Mouse (Mus musculus) spleen, adult 2 months (tissue): ENCODE measurements at regions not wholly inside any gene's neighbourhood (a gene's known extent, or its start where the extent isn't known, plus 50 kb on each side); places are given as distances from the start of the nearest gene placed in this dataset.

Experiments used
- DNase-seq, 2 experiments: peaks; one replicate each; pipeline versions ENCODE4 v3.0.0 to v3.0.0-alpha.2; 2012 to 2021; ENCODE audit warnings: low spot score in 2 of 2, low read depth in 1 of 2
- H3K27ac ChIP-seq: fragments of 200-500 bp; 2 replicates; pipeline ENCODE4 v1.5.1; 2012; ENCODE audit warnings: low read length, inconsistent platforms; ENCODE audit not compliant: insufficient read depth
- H3K27me3 ChIP-seq: fragments of 200-500 bp; 2 replicates; pipeline ENCODE4 v1.6.1; 2012; ENCODE audit warnings: mild to moderate bottlenecking, moderate library complexity, low read length, inconsistent platforms; ENCODE audit not compliant: control insufficient read depth, insufficient read depth
- H3K36me3 ChIP-seq: fragments of 200-500 bp; 2 replicates; pipeline ENCODE4 v1.6.1; 2012; ENCODE audit warnings: mild to moderate bottlenecking, low read length, inconsistent platforms; ENCODE audit not compliant: control insufficient read depth, insufficient read depth
- H3K4me1 ChIP-seq: fragments of 200-500 bp; 2 replicates; pipeline ENCODE4 v1.6.1; 2011; ENCODE audit warnings: inconsistent platforms; ENCODE audit not compliant: control insufficient read depth, insufficient read depth, insufficient read length
- H3K4me3 ChIP-seq: fragments of 200-500 bp; 2 replicates; pipeline ENCODE4 v1.5.1; 2011; ENCODE audit warnings: mild to moderate bottlenecking, inconsistent platforms; ENCODE audit not compliant: insufficient read depth, insufficient read length; ENCODE audit errors: extremely low read depth
- CTCF ChIP-seq: fragments of 200-500 bp; IDR thresholded peaks from 2 replicates; pipeline ENCODE4 v1.5.1; 2011; ENCODE audit warnings: mild to moderate bottlenecking, inconsistent platforms; ENCODE audit not compliant: insufficient read depth, insufficient read length, insufficient replicate concordance; ENCODE audit errors: extremely low read depth
- POLR2A ChIP-seq: fragments of 200-500 bp; IDR thresholded peaks from 2 replicates; pipeline ENCODE4 v1.6.1; 2011; ENCODE audit warnings: low read depth, low read length, inconsistent platforms
- whole genome bisulfite sequencing: fragments of 180-500 bp; shearing (Covaris S2); methylation state at CpG from one replicate; pipeline ENCODE4 v1.1.7; 2018; 5-methylcytosine and 5-hydroxymethylcytosine counted together

DNA sequence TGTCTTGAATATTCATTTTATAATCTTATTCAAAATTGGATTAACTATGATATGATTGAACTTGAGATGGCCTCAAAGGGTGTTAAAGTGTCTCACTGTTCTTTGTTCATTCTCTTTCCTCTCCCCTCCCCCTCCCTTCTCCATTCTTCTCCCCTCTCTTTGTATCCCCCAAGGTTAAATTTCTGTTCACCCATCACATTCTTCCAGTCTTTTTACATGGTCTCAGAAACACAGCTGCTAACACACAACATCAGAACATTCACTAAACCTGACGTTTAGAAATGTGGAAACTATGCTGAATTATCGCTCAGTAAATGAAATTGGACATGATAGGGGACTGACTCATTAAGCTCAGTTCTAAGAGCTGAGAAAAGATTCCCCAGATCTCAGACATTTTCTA lies 60.6 kb upstream of the Nabp1 start:
- Histone ChIP-seq H3K27ac (no peak overlapping the region), H3K4me1 (peaks cover 4% of the 10 kb centered on the region; the same call in 1 of the 2 replicates), H3K36me3 (no peaks in the 10 kb centered on the region), H3K4me3 (no peak overlapping the region), H3K27me3 (no peaks in the 10 kb centered on the region)
- WGBS = 82% methylated on average over 2 of the region's 2 CpGs
- no peak for DNase-seq
- TF ChIP-seq POLR2A (no peak), CTCF (no peak)

DNA sequence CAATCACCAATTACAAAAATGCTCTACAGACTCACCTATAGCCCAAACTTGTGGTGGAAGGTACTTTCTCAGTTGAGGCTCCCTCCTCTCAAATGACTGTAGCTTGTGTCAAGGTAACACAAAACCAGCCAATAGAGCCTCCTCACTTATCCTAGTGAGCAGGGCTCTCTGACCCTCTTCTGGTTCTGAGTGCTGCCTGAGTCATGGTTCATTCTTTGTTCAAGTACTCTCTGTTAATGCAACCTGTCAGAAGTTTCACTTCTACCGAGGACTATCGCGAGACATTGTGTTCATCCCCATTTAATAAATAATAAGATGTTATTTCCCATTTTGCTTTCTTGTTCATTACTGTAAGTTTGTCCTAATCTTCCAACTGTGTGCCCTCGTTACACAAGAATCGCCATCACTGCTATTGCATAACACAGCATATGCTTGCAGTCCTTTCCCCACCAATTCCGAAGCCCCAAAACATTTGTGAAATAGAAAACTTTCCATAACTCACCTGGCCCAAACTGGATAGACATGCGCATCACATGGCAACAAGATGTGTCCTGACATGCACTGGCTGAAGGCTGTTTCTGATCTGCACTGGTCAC lies 59.6 kb upstream of the Nabp1 start:
- Histone ChIP-seq H3K4me3 (no peak overlapping the region), H3K27me3 (no peaks in the 10 kb centered on the region), H3K27ac (no peak overlapping the region), H3K36me3 (no peaks in the 10 kb centered on the region), H3K4me1 (peaks cover 4% of the 10 kb centered on the region; the same call in 1 of the 2 replicates)
- TF ChIP-seq POLR2A = no peak
- TF ChIP-seq CTCF = no peak
- 85% methylated on average over 7 of the region's 7 CpGs for WGBS
- DNase-seq = no peak

DNA sequence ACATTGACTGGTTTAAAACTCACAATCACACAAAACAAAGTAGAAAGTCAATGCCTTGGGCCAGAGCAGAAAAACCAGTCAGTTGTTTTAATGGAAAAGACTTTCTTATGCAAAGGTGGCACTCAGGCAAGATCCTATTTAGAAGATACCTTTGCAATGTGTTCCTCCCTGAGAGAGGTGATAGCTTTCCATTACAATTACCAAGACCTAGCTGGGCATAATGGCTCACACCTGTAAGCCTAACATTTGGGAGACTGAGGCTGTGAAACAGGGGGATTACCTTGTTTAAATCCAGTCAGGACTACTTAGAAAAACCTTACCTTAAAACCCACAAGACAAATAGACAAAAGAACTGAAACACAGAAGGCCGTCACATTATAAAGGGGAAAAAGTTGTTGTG lies 57.9 kb upstream of the Nabp1 start:
- 85% methylated on average over 1 of the region's 1 CpGs for WGBS
- H3K27me3 ChIP-seq = no peaks in the 10 kb centered on the region
- peaks cover 4% of the 10 kb centered on the region; the same call in 1 of the 2 replicates for H3K4me1 ChIP-seq
- no peak overlapping the region for H3K27ac ChIP-seq
- TF ChIP-seq POLR2A (no peak), CTCF (no peak)
- no peak for DNase-seq
- H3K4me3 ChIP-seq = no peak overlapping the region
- no peaks in the 10 kb centered on the region for H3K36me3 ChIP-seq

DNA sequence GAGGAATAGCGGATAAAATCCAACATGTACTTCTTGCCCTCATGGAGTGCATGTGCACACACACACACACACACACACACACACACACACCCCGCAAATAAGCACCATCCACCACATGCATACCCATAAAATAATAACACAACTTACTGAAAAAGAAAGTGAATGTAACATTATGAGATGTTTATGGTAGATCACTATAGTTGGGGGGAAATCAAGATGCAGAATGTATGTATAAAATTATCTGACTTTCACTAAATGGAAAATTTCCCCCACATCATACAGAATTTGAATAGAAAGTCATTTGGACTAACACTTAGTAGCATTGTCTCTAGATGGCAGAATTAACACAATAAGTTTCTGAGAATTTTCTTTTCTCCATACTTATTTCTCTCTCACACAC lies 57.2 kb upstream of the Nabp1 start:
- Histone ChIP-seq H3K27ac (no peak overlapping the region), H3K36me3 (no peaks in the 10 kb centered on the region), H3K4me1 (peaks cover 4% of the 10 kb centered on the region; the same call in 1 of the 2 replicates), H3K4me3 (no peak overlapping the region), H3K27me3 (no peaks in the 10 kb centered on the region)
- no peak for DNase-seq
- TF ChIP-seq POLR2A (no peak), CTCF (no peak)
- 92% methylated on average over 2 of the region's 2 CpGs for WGBS

DNA sequence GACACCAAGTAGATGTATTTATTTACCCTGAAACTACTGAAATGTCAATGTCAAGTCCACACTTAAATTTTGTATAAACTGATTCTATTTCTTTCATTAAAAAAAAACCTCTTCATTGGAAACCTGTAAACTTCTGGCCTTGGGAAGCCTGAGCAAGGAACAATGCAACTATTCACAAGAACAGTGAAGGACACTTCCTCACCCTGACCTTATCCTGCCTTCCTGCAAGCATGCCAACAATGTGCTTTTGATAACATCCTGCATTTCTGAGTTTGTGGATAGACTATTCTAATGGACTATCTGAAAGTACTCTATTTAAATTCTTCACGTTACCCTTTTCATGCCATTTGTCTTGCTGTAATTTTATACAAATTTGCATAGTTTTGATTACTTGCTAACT lies 53.1 kb upstream of the Nabp1 start:
- H3K27ac ChIP-seq = no peak overlapping the region
- no peaks in the 10 kb centered on the region for H3K36me3 ChIP-seq
- no peak overlapping the region for H3K4me3 ChIP-seq
- peaks cover 3% of the 10 kb centered on the region; the same call in 1 of the 2 replicates for H3K4me1 ChIP-seq
- no peak for DNase-seq
- H3K27me3 ChIP-seq = no peaks in the 10 kb centered on the region
- WGBS = 79% methylated on average over 1 of the region's 1 CpGs
- TF ChIP-seq POLR2A = no peak
- no peak for TF ChIP-seq CTCF

DNA sequence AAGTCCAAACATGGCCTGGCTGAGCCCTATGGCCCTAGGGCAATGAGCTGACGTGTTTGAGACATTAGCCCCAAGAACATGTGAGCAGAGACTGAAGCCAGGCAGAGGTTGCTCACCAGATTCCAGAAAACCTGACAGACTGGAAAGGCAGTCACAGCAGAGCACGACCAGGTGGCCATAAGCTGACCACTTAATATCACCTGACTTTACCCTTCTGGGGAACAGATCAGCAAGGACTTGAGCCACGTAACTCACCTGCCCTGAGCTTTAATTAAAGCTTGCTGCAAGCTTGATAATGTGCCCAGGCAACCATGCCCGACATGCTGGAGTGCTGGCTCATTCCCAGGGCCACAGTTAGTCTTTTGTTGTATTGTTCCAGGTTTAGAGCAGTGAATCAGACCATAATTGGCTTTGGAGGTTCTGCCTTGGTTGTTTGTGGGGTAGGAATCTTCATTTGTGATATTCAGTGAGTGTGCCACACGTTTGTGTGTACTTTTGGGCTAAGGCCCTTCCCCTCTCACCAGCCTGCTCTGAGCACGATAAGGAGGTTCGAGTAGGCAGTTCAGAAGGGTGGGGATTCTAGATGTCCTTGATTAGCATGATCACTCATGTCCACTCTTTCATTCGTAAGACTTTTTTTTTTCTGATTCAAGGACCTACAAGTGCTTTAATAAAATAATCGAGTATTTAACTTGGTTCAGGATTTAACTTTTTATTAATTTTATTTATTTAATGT lies 52.1 kb upstream of the Nabp1 start:
- no peaks in the 10 kb centered on the region for H3K36me3 ChIP-seq
- 74% methylated on average over 9 of the region's 9 CpGs for WGBS
- DNase-seq = no peak
- H3K4me3 ChIP-seq = no peak overlapping the region
- peak overlapping the region; percentile 40 for H3K27ac ChIP-seq
- H3K4me1 ChIP-seq = peaks cover 3% of the 10 kb centered on the region; the same call in 1 of the 2 replicates
- no peaks in the 10 kb centered on the region for H3K27me3 ChIP-seq
- TF ChIP-seq CTCF (no peak), POLR2A (no peak)

DNA sequence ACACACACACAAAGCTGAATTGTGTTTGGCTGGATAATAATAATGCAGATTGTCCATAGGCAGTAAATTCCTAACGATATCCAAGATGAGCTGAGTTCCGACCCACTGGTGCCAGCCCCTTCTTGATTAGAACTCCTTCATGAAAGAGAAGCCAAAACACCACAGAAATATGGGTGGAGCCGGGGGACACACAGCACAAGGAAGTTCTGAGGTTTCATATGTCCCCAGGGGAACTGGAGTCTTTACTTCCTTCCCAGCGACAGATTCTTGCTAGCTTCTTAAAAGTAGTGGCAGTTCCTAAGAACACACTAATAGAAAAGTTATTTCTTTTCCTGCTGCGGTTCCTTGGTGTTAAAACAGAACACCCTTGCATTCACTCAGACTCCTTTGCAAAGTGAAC lies 51.4 kb upstream of the Nabp1 start:
- H3K36me3 ChIP-seq = no peaks in the 10 kb centered on the region
- no peak overlapping the region for H3K4me3 ChIP-seq
- TF ChIP-seq POLR2A (no peak), CTCF (no peak)
- WGBS = 6% methylated on average over 5 of the region's 5 CpGs
- H3K4me1 ChIP-seq = peaks cover 3% of the 10 kb centered on the region; the same call in 1 of the 2 replicates
- DNase-seq = peak in 1 of 2 experiments; percentile 22
- H3K27me3 ChIP-seq = no peaks in the 10 kb centered on the region
- H3K27ac ChIP-seq = 0 out of 2 replicates have a peak overlapping the region, but pooled peaks have one; percentile 40
